Mouse (Mus musculus): ENCODE measurements around the gene Dpy30. TPM values are rescaled to one million over a fixed set of nuclear protein-coding genes. Genes with fewer than 3 reads are reported as not detected.

Gene Dpy30
- polyA plus RNA-seq (2014; fragmentation: Illumina TruSeq; extraction: RNeasy Lipid Tissue Mini Kit (QIAGEN cat#74804); ENCODE audit: low read depth, low replicate concordance) = 68.3 TPM

GRCm38 (mm10) chr17:74323844-74324243, at the start of gene Dpy30:
Gene Dpy30, minus strand, starts transcription at chr17:74323944.

GRCm38 (mm10) chr17:74338937-74339804, 15.4 kb upstream of the Dpy30 start, which contains the start of gene Spast:
Gene Spast, plus strand, starts transcription at chr17:74338987.

GRCm38 (mm10) chr17:74295026-74295970, 28.4 kb downstream of the Dpy30 start, which contains the start of gene Memo1:
Gene Memo1, minus strand, starts transcription at chr17:74295521.

Other genes starting within 250 kb of the Dpy30 start
- gene Memo1, start 28.4 kb downstream of the Dpy30 start, polyA plus RNA-seq (2014; fragmentation: Illumina TruSeq; extraction: RNeasy Lipid Tissue Mini Kit (QIAGEN cat#74804); ENCODE audit: low read depth, low replicate concordance) = 69.8 TPM
- gene Spast, start 15.0 kb upstream of the Dpy30 start, polyA plus RNA-seq (2014; fragmentation: Illumina TruSeq; extraction: RNeasy Lipid Tissue Mini Kit (QIAGEN cat#74804); ENCODE audit: low read depth, low replicate concordance) = 20.3 TPM
- gene Slc30a6, start 71.7 kb upstream of the Dpy30 start, polyA plus RNA-seq (2014; fragmentation: Illumina TruSeq; extraction: RNeasy Lipid Tissue Mini Kit (QIAGEN cat#74804); ENCODE audit: low read depth, low replicate concordance) = 11.5 TPM
- 0.31 TPM for gene Nlrc4, start 135.2 kb upstream of the Dpy30 start, polyA plus RNA-seq (2014; fragmentation: Illumina TruSeq; extraction: RNeasy Lipid Tissue Mini Kit (QIAGEN cat#74804); ENCODE audit: low read depth, low replicate concordance)
- 48.4 TPM for gene Yipf4, start 165.5 kb upstream of the Dpy30 start, polyA plus RNA-seq (2014; fragmentation: Illumina TruSeq; extraction: RNeasy Lipid Tissue Mini Kit (QIAGEN cat#74804); ENCODE audit: low read depth, low replicate concordance)
- 45.1 TPM for gene Birc6, start 204.4 kb upstream of the Dpy30 start, polyA plus RNA-seq (2014; fragmentation: Illumina TruSeq; extraction: RNeasy Lipid Tissue Mini Kit (QIAGEN cat#74804); ENCODE audit: low read depth, low replicate concordance)

All from heart, adult 10 weeks (tissue).